Mouse (Mus musculus): Measurements from ENCODE around the gene Trmt1. TPM values are rescaled to one million over a fixed set of nuclear protein-coding genes. Genes with fewer than 3 reads are reported as not detected.

The Trmt1 gene
- polyA plus RNA-seq, 1 experiment, result 25.1 TPM

DNA sequence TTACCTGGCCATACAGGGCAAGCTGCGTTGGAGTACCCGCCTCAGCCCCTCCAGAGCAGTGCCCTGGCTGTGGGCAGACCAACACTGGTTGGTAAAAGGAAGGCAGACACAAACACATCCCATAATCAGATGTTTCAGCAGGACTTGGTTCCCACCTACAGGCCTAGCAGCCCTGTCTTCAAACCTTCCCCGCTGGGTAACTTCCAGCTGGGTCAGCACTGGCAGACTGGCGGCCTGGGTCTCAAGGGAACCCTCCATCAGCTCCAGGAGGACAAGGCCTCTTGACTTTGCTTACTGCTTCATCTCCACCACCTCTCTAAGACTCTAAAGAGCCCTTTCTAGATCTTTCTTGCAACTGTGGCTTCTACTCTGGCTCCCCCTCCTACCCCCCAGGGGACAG, 50.4 kb downstream of the Trmt1 start:
- H3K4me1 ChIP-seq (ENCODE audit: control insufficient read depth, insufficient read depth, insufficient read length, low read length), result peaks cover 47% of the 10 kb centered on the region
- H3K4me3 ChIP-seq (ENCODE audit: insufficient read depth, low read depth, low read length), result no peak overlapping the region

DNA sequence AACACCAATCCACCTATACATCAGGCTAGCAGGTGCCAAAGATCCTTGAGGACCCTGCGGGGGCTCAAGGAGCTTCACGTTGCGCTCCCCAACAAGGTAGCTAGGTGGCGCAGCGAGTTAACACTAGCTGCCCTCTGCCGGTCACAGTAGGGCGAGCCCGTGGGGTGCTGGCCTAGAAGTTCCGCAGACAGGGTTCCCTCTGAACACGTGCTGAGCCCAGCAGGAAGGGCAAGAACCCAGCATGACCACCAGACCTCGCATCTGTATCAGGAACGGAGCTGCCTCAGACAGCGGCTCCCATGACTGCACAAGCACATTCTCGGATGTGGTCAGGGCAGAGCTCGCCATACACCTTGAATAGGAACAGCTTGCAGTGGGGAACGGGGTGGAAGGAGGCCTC, 51.5 kb downstream of the Trmt1 start:
- Histone ChIP-seq H3K27ac (replicated peaks; ENCODE audit: low read depth, low read length) (no peak overlapping the region), H3K4me3 (ENCODE audit: insufficient read depth, low read depth, low read length) (no peak overlapping the region), H3K4me1 (ENCODE audit: control insufficient read depth, insufficient read depth, insufficient read length, low read length) (peaks cover 41% of the 10 kb centered on the region)

More for the DNA sequence above, 50.4 kb downstream of the Trmt1 start:
- H3K27ac ChIP-seq (replicated peaks; ENCODE audit: low read depth, low read length), result peak overlapping the region; percentile 8; the same call in 1 of the 2 replicates

DNA sequence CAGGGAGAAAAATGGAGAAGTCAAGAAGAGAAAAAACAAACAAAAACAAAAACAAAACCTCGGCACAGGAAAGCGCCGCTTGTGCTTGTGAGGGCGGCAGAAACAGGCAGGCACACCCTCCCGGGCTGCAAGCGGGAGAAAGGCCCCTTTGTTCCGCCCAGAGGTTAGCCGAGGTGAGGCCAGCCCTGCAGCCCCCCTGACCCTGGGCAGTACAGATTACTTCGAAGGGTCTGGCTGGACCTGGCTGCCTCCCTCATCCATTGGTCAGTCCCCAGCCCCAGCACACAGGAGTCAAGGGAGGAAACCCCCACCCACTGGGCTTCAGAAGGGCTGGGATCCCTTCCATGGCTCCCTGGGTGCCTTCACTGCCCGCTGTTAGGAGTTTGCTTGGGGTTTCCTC, 52.2 kb downstream of the Trmt1 start:
- H3K4me1 ChIP-seq (ENCODE audit: control insufficient read depth, insufficient read depth, insufficient read length, low read length), result peaks cover 35% of the 10 kb centered on the region

DNA sequence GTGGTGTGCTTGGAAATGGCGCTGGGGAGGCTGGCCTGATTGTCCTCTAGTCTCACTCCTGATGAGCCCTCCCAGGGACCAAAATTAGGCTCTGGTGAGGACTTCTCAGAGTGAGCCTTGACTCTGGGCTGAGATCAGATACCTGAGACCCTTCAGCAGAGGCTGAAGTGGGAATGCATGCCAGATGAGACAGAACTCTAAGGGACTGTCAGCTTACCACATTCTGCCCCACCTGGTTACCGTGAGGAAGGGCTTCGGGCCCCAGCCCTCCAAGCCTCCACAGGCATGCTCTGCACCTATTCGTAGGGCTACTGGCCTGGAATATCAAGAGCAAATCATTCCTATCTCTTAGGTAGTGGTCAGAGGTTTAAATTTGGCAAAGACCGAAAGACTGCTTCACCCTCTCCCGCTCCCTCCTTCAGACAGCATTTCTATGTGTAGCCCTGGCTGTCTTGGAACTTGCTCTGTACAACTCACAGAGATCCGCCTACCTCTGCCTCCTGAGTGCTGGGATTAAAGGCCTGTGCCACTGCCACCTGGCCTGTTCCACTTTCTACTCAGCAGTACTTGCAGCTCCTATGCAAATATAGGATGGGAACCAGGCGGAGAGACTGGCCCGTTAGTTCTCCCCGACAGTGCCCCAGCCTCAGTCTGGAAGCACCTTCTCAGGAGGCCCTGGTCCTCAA, 52.8 kb downstream of the Trmt1 start:
- H3K4me1 ChIP-seq (ENCODE audit: control insufficient read depth, insufficient read depth, insufficient read length, low read length), result peaks cover 34% of the 10 kb centered on the region
- H3K4me3 ChIP-seq (ENCODE audit: insufficient read depth, low read depth, low read length), result no peak overlapping the region
- H3K27ac ChIP-seq (replicated peaks; ENCODE audit: low read depth, low read length), result no peak overlapping the region

More for the DNA sequence above, 52.2 kb downstream of the Trmt1 start:
- Histone ChIP-seq H3K4me3 (ENCODE audit: insufficient read depth, low read depth, low read length) (no peak overlapping the region), H3K27ac (replicated peaks; ENCODE audit: low read depth, low read length) (no peak overlapping the region)

DNA sequence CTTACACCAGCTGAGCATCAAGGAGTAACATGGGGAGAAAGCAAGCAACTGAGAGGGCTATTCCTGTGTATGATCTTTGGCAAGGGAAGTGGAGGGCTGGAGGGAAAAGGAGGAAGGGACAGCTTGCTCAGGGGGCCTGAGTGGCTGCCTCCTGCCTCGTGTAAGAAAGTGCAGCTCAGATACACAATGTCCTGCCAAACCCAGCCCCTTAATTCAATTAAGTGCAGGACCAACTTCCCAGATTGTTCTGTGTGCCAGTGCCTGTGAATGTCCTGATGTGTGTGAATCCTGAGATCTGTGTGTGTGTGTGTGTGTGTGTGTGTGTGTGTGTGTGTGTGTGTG, 53.3 kb downstream of the Trmt1 start:
- Histone ChIP-seq H3K27ac (replicated peaks; ENCODE audit: low read depth, low read length) (no peak overlapping the region), H3K4me3 (ENCODE audit: insufficient read depth, low read depth, low read length) (no peak overlapping the region), H3K4me1 (ENCODE audit: control insufficient read depth, insufficient read depth, insufficient read length, low read length) (peaks cover 32% of the 10 kb centered on the region)

DNA sequence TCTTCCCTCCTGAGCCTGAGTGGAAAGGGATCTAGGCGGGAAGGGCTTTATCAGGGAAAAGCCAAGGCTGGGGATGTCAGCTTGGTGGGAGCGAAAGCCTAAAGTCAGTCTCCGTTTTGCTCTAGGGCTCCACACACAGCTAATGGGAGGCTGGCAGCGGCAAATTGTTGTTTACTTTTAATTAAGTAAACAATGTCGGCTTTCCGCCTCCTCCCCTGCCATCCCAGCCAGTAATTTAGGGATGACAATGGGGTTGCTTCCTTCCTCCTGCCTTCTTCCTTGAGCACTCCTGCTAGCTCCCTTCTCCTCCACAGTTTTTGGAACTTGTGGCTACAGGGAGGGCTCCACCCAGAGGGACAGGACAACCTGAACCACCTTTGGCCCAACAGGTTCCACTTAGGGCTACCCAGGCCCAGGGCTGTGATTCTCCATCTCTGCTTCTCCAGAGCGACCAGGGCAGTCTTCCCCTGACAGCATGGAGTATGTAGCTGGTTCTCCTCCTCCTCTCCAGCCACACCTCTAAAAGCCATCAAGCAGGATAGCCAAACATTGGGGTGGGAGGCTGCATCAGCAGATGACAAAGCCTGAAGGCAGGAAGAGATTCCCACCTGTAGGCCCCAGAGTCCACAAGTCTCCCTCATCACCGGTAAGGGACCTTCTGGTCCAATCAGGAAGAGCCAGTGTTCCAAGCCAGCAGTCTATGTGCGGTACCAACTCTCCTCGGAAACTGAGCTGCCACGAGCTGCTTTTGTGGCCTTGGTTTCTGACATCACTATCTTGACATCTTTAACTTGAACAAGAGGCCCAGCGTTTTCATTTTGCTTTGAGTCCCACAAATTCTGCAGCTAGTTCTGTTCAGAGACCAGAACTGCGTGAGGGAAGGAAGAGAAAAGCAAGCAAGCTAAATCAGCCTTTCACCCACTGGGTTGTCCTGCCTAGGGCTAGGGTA, 55.1 kb downstream of the Trmt1 start:
- Histone ChIP-seq H3K27ac (replicated peaks; ENCODE audit: low read depth, low read length) (0 out of 2 replicates have a peak overlapping the region, but pooled peaks have one; percentile 7), H3K4me3 (ENCODE audit: insufficient read depth, low read depth, low read length) (no peak overlapping the region), H3K4me1 (ENCODE audit: control insufficient read depth, insufficient read depth, insufficient read length, low read length) (peaks cover 42% of the 10 kb centered on the region)

DNA sequence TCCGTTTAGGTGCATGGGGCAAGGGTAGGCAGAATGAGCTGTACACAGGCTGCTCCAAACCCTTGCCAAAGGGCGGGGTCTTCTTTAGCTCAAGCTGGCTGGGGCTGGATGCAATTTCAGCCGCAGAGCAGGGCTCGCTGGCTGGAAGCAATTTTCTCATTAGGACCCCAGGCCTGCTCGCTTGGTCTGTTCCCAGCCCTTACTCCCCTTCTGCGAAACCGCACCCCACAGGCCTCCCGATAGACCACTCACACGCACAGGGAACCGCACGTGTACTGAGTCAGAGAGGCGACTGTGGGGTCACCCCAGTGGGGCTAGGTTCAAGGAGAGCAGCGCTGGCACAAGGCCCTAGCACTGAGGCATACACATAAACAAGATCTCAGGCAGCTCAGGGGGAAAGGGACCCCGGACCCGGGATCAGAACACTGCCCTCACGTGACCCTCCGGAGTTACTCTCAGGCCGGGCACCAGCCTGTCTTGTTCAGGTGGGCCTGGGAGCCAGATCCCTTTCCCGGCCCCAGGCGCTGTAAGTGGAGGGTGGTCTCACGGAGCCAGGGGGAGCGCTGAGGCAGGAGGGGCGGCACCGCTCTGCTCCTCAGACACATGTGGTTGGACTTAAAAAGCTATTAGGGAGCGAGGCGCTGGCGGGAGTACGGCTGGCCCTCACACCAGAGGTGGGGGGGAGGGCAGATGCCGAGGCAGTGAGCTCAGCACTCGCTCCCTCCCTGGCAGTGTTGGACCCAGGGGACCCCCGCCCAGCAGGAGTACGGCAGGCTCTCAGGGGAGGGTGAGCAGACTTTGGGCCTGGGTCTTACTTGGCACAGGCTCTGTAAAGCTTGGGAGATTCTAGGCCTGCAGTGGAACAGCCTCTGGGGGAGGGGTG, 56.3 kb downstream of the Trmt1 start:
- Histone ChIP-seq H3K27ac (replicated peaks; ENCODE audit: low read depth, low read length) (peak overlapping the region; percentile 76), H3K4me1 (ENCODE audit: control insufficient read depth, insufficient read depth, insufficient read length, low read length) (peaks cover 40% of the 10 kb centered on the region), H3K4me3 (ENCODE audit: insufficient read depth, low read depth, low read length) (no peak overlapping the region)

DNA sequence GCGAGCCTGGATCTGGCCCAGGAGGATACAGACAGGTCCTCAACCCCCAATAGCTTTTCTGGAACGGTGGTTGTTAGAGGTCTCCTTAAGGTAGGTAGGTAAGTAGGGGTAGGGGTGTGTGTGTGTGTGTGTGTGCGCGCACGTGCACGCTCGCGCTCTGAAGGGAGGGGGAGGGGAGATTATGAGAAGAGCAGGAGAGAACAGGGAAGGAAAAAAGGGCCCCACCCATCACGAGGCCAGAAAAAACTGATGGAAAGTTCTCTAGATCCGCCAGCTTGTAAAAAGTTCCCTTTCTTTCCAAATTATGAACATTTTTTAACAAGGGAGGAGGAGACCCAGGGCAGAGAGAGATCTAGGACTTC, 56.9 kb downstream of the Trmt1 start:
- Histone ChIP-seq H3K27ac (replicated peaks; ENCODE audit: low read depth, low read length) (peak overlapping the region; percentile 76), H3K4me1 (ENCODE audit: control insufficient read depth, insufficient read depth, insufficient read length, low read length) (peaks cover 36% of the 10 kb centered on the region), H3K4me3 (ENCODE audit: insufficient read depth, low read depth, low read length) (no peak overlapping the region)

DNA sequence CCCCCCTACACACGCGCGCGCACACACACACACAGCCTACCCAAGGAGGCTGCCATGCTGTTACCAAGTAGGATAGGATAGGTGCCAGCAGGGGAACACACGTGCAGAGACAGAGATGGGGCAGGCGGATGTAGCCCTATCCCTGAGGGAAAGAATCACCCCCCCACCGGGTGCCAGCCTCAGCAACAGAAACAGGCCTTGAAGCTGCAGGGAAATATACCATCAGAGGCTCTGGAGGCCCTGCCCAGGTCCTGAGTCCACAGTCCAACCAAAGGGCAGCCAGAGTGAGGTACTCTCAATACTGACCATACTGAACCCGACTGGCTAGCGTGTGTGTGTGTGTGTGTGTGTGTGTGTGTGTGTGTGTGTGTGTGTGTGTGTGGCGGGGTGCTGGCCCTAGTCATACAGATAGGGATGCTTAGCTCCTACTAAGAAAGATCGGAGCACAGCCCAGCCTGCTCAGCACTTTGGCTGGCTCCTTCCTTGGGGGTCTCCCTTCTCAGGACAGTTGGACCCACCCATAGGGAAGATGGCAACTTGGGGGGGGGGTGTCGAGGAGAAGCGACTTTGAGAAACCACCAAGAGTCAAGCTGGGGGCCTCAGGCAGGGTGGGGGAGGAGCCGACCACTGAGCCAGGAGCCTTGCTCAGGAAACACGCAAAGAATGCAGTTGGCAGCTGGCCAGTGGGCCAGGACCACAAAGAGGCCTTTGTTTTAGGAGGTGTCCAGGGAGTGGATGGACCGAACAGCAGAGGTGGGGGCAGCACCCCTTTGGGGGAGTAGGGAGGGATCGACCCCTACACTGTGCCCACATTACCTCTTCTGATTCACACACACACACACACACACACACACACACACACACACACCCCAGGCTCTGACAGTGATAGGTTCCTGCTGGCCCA, 57.7 kb downstream of the Trmt1 start:
- Histone ChIP-seq H3K4me1 (ENCODE audit: control insufficient read depth, insufficient read depth, insufficient read length, low read length) (peaks cover 36% of the 10 kb centered on the region), H3K4me3 (ENCODE audit: insufficient read depth, low read depth, low read length) (no peak overlapping the region), H3K27ac (replicated peaks; ENCODE audit: low read depth, low read length) (peak overlapping the region; percentile 76)

DNA sequence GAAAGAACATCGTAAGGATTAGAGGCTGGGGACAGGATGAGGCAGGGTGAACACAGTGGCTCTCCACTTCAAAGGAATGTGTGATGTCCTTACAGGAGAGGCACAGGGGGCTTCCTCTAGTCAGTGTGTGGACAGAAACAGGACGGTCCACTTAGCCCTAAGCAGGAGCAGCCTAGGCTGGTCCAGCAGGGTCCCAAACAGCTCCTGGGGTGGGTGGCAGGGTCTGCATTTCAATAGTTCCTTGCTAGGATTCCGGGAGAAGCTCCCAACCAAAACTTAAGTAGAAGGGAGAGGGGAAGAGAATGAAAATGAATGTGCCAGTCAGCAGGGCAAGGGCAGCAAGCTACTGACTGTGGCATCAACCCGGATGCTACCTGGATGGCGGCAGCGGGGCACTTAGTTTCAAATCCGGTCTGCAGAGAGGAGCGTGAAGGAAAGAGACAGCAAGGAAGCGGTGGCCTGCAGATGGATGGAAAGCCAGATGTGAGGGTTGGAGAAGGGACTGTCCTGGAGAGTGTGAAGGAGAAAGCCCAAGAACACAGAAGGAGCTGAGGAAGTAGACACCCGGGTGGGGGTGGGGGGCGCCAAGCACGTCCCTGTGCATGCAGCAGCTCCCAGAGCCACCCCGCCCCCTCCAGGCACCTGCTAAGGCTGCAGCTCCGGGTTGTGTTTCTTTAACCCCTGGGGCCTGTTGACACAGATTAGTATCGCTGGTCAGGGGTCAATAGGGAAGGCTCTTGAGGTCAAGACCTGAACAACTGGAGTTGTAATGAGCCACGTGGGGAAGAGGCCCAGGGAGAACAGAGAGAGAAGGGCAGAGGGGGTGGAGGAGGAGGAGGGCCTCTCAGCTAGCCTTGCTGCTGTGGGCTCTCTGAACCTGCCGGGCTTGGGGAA, 59.2 kb downstream of the Trmt1 start:
- peaks cover 36% of the 10 kb centered on the region for H3K4me1 ChIP-seq (ENCODE audit: control insufficient read depth, insufficient read depth, insufficient read length, low read length)
- H3K27ac ChIP-seq (replicated peaks; ENCODE audit: low read depth, low read length), result peak overlapping the region; percentile 25
- H3K4me3 ChIP-seq (ENCODE audit: insufficient read depth, low read depth, low read length), result no peak overlapping the region

Other genes starting within 250 kb of the Trmt1 start
- gene Ier2, start 23.5 kb upstream of the Trmt1 start, polyA plus RNA-seq (2012; ENCODE audit: insufficient read depth, insufficient read length, missing spikeins), result 17.2 and 62.3 TPM in 2 replicates
- 19.0 and 22.9 TPM in 2 replicates for gene Nacc1, start 1.6 kb downstream of the Trmt1 start, polyA plus RNA-seq (2012; ENCODE audit: insufficient read depth, insufficient read length, missing spikeins)
- 2.9 and 3.1 TPM in 2 replicates for gene Lyl1, start 15.2 kb downstream of the Trmt1 start, polyA plus RNA-seq (2012; ENCODE audit: insufficient read depth, insufficient read length, missing spikeins)
- gene G430095P16Rik, start 36.7 kb downstream of the Trmt1 start, polyA plus RNA-seq (2012; ENCODE audit: insufficient read depth, insufficient read length, missing spikeins), result 1.9 TPM in 1 of 2 replicates, not detected in the other
- 74.6 and 78.4 TPM in 2 replicates for gene Nfix, start 114.0 kb downstream of the Trmt1 start, polyA plus RNA-seq (2012; ENCODE audit: insufficient read depth, insufficient read length, missing spikeins)
- gene Dand5, start 136.5 kb downstream of the Trmt1 start, polyA plus RNA-seq (2012; ENCODE audit: insufficient read depth, insufficient read length, missing spikeins), result 7.2 and 9.4 TPM in 2 replicates
- 32.2 and 37.2 TPM in 2 replicates for gene Gadd45gip1, start 145.2 kb downstream of the Trmt1 start, polyA plus RNA-seq (2012; ENCODE audit: insufficient read depth, insufficient read length, missing spikeins)
- gene Rad23a, start 154.4 kb downstream of the Trmt1 start, polyA plus RNA-seq (2012; ENCODE audit: insufficient read depth, insufficient read length, missing spikeins), result 73.3 and 79.3 TPM in 2 replicates
- 211 and 306 TPM in 2 replicates for gene Calr, start 160.6 kb downstream of the Trmt1 start, polyA plus RNA-seq (2012; ENCODE audit: insufficient read depth, insufficient read length, missing spikeins)
- gene Farsa, start 170.7 kb downstream of the Trmt1 start, polyA plus RNA-seq (2012; ENCODE audit: insufficient read depth, insufficient read length, missing spikeins), result 11.3 and 14.4 TPM in 2 replicates
- 3.3 and 3.6 TPM in 2 replicates for gene Syce2, start 185.8 kb downstream of the Trmt1 start, polyA plus RNA-seq (2012; ENCODE audit: insufficient read depth, insufficient read length, missing spikeins)
- gene Gcdh, start 207.6 kb downstream of the Trmt1 start, polyA plus RNA-seq (2012; ENCODE audit: insufficient read depth, insufficient read length, missing spikeins), result 53.8 and 76.8 TPM in 2 replicates
- not detected in 2 replicates for gene Klf1, start 215.6 kb downstream of the Trmt1 start, polyA plus RNA-seq (2012; ENCODE audit: insufficient read depth, insufficient read length, missing spikeins)
- 4.6 and 12.9 TPM in 2 replicates for gene Dnase2a, start 222.3 kb downstream of the Trmt1 start, polyA plus RNA-seq (2012; ENCODE audit: insufficient read depth, insufficient read length, missing spikeins)

Data from brown adipose tissue, adult 24 weeks (tissue).